Mouse (Mus musculus) bone marrow, adult 2 months (tissue): ENCODE measurements at regions not wholly inside any gene's neighbourhood (a gene's known extent, or its start where the extent isn't known, plus 50 kb on each side); places are given as distances from the start of the nearest gene placed in this dataset.

Source experiments
- H3K27ac ChIP-seq: fragments of 200-500 bp; 2 replicates; pipeline ENCODE4 v1.5.1; 2012; ENCODE audit warnings: low read depth, mild to moderate bottlenecking, control low read depth, inconsistent platforms, low read length; ENCODE audit not compliant: control insufficient read depth, poor library complexity, insufficient read depth
- H3K4me1 ChIP-seq: fragments of 200-500 bp; 2 replicates; pipeline ENCODE4 v1.6.1; 2011; ENCODE audit warnings: low read length; ENCODE audit not compliant: control insufficient read depth, insufficient read depth
- H3K4me3 ChIP-seq: fragments of 200-500 bp; replicated peaks from 2 replicates; pipeline ENCODE3; 2011; ENCODE audit warnings: mild to moderate bottlenecking, low read depth, low read length, control low read depth; ENCODE audit not compliant: control insufficient read depth
- CTCF ChIP-seq: fragments of 200-500 bp; IDR thresholded peaks from 2 replicates; pipeline ENCODE4 v1.5.1; 2011; ENCODE audit warnings: low read length, control low read depth; ENCODE audit not compliant: control insufficient read depth, insufficient read depth
- POLR2A ChIP-seq: fragments of 200-500 bp; IDR thresholded peaks from 2 replicates; pipeline ENCODE4 v1.6.1; 2011; ENCODE audit warnings: low read depth, mild to moderate bottlenecking, control low read depth, low read length, borderline replicate concordance; ENCODE audit not compliant: control insufficient read depth
- WGBS: fragments of 180-500 bp; shearing (Covaris S2); methylation state at CpG from one replicate; pipeline ENCODE4 v1.1.7; 2018; 5-methylcytosine and 5-hydroxymethylcytosine counted together

DNA sequence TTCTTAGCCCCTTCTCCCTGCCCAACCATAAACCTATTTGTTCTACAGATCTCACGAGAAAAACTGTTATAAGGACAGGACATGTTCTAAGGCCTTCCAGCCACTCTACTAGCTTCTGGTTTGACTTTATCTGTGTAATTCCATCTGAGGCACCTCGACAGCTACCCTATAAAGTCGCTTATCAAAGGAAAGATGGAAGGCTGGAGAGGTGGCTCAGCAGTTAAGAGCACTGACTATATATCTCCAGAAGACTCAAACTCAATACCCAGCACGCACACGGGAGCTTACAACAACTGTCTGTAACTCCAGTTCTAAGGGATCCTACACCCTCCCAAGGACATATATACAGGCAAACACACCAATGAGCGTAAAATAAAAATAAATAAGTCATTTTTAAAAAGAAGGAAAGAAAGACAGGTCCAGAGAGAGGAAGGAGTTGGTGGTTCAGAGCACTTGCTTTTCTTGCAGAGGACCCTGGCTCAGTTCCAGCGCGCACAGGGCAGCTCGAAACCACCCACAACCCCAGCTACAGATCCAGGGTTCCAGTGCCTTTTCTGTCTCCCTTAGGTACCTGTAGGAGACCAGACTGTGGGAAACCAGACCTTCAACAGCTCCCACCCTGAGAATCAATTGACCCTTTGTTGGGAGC is 57.8 kb upstream of the Chd2 start:
- Histone ChIP-seq H3K27ac (no peak overlapping the region), H3K4me3 (no peak overlapping the region), H3K4me1 (peaks cover 8% of the 10 kb centered on the region)
- no peak for TF ChIP-seq CTCF
- TF ChIP-seq POLR2A, result no peak
- 70% methylated on average over 9 of the region's 9 CpGs for WGBS

DNA sequence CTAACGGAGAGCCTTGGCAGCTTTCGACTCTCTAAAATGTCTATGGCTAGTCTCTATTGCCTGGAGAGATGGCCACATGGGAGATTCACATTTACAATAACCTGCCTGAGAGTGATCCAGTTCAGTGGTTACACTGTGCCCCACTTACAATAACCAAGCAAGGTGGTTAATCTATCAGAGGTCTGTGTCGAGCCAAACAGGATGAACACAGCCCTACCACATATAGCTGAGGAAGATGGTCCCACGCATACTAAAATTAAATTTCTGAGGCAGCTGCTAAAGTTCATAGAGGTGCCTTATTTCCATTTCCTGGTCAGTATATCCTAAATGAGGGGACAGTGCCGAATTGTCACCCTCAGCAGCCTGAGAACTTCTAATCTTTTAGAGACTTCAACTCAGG is 56.3 kb upstream of the Chd2 start:
- Histone ChIP-seq H3K4me1 (peaks cover 8% of the 10 kb centered on the region), H3K27ac (no peak overlapping the region), H3K4me3 (no peak overlapping the region)
- TF ChIP-seq POLR2A, result no peak
- no peak for TF ChIP-seq CTCF
- WGBS, result 77% methylated on average over 5 of the region's 5 CpGs

DNA sequence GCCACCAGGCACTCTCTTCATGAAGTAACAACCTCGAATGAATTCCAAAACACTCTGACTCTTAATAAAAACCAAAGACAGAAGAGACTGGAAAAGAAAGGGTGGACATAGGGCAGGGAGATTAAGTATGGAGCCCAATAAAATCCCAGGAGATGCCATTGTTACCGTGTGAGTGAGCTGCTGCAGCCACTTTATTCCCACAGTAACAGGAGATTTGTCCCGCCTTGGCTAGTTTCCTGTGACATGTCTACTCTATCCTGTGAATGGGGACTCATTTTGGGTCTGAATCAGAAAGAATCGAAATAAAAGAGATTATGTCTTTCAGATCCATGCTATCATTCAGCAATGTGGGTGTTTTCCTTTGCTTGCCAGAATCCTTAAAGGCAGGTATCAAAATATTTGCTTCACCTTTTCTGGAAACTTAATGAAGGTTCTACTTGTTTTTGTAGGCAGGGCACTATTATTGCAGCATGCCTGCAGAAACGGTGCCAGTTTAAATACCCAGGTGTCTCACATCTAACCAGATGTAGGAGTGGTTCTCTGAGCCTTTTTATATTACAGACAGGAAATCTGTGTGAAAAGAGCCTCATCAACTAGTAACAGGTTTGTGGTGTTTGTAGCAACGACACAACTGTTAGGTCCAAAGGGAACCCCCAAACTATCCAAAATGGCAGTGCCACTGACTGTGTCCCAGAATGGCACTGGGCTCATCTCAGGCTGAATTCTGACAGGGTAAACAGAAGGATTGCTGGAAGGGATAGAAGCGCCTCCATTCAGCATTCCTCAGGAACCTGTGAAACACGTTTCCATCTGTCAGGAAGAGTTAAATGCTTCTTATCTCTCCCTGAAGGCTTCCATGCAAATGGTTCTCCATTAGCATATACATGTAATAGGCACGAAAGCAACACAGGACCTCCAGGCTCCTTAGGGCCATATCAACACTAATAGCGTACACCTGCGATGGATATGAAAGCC is 55.5 kb upstream of the Chd2 start:
- H3K27ac ChIP-seq, result peak overlapping the region; percentile 78
- 55% methylated on average over 11 of the region's 11 CpGs for WGBS
- no peak overlapping the region for H3K4me3 ChIP-seq
- no peak for TF ChIP-seq CTCF
- TF ChIP-seq POLR2A, result no peak
- H3K4me1 ChIP-seq, result peaks cover 8% of the 10 kb centered on the region

DNA sequence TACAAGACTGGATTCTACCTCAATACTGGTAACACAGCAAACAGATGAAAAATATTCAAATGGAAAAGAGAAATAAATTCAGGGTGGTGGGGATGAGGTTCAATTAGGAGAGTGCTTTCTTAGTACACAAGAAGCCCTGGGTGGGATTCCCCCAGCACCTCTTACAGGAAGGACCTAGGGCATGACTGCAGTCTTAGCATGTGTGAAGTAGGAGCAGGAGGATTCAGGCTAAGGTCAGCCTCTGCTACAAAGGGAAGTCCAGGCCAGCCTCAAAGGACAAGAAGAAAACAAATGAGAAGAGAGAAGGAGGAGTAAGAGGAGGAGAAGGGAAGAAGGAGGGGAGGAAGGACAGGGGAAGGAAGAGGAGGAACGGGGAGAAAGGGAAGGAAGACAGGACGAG is 54.8 kb upstream of the Chd2 start:
- 11% methylated on average over 2 of the region's 2 CpGs for WGBS
- H3K27ac ChIP-seq, result peak overlapping the region; percentile 78
- H3K4me1 ChIP-seq, result peaks cover 8% of the 10 kb centered on the region
- TF ChIP-seq POLR2A, result no peak
- TF ChIP-seq CTCF, result no peak
- no peak overlapping the region for H3K4me3 ChIP-seq

DNA sequence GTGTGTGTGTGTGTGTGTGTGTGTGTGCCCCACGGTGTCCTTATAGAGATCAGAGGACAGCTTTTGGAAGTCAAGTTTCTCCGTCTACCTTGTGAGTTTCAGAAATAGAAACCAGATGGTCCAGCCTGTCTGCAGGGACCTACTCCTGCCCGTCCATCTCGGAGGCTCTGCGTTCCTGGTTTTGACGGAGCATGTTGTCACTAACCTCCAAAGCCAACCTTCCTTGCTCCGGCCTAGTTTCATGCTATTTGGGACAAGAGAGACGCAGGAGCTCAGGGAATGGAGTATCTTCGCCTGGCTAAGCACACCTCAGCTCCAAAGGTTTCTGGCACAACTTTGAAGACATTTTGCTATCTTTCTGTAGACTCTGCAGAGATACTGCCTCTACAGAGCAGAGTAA is 54.2 kb upstream of the Chd2 start:
- Histone ChIP-seq H3K27ac (peak overlapping the region; percentile 79), H3K4me3 (peak overlapping the region; percentile 21), H3K4me1 (peaks cover 8% of the 10 kb centered on the region)
- 18% methylated on average over 9 of the region's 9 CpGs for WGBS
- TF ChIP-seq POLR2A, result no peak
- TF ChIP-seq CTCF, result no peak

DNA sequence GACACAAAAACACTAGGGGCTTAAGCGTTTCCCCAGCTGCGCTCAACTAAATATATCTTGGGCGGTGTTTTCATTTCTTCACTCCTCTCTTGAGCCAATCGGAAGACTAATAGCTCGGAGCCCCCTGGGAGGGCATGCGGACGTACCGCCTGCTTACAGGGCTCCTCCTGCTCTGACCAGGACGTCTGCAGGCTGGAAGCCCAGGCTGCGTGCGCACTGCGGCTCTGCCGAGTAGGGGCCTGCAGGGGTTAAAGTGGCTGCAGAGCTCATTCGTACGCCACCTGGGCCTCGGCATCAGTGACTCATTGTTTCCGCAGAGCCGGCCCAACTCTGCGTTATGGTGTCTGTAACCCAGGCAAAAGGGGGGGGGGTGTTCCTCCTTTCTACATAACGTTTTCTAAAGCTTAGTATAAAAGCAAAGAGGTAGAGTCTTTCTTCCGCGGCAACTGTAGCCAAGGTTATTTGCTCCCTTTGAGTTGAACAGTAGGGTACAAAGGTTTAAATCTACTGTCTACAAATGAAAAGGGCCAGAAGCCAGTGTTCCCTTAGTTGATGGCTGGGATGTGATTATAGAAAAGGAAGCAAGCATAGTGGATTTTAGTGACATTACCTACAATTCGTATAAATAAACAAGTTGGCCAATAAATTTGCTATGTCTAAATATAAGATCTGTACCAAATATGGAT is 53.7 kb upstream of the Chd2 start:
- peak overlapping the region; percentile 51 for H3K4me3 ChIP-seq
- H3K27ac ChIP-seq, result peak overlapping the region; percentile 85
- H3K4me1 ChIP-seq, result peaks cover 8% of the 10 kb centered on the region
- TF ChIP-seq POLR2A (peak; percentile 87; the same call in 1 of the 2 replicates), CTCF (no peak)
- WGBS, result under 1% methylated on average over 23 of the region's 23 CpGs

DNA sequence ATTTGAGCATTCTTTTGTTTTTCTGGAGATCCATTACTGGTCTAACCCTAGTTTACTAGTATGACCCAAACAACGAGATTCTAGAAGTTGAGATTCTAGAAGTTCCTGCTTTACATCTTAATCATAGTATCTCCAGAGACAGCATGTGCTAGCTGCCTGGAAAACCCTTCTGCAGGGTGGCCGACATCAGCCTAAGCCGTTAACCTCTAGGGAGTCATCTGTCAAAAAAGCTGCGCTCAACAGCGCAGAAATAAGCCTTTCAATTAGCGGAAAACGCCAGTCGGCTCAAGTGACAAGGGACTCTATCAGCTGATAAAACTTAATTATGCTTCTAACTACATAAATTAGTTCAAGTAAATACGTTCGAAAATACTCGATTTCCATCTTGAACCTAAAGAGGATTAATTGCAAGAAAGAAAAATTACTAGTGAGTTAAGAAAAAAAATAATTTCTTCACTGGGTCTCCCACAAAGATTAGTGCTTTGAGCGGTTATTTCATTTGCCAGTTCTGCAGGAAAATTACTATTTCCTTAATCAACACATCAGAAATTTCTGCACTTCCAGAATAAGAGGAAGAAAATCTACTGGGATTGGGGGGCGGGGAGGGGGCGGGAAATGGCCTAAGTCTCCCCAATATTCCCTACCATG is 53.0 kb upstream of the Chd2 start:
- peak overlapping the region; percentile 85 for H3K27ac ChIP-seq
- TF ChIP-seq CTCF (no peak), POLR2A (no peak)
- 1% methylated on average over 14 of the region's 14 CpGs for WGBS
- H3K4me3 ChIP-seq, result peak overlapping the region; percentile 21
- H3K4me1 ChIP-seq, result peaks cover 6% of the 10 kb centered on the region
